Mouse (Mus musculus) limb, embryonic 11.5 days (tissue): ENCODE data around the gene Camsap2. TPM values are rescaled to one million over a fixed set of nuclear protein-coding genes. Genes with fewer than 3 reads are reported as not detected.

ENCODE experiments used
- ATAC-seq: fragments of 200-750 bp; cut with Nextera tagmentation; 2 replicates; pipeline ENCODE4 v1.8.0; 2017; ENCODE audit warnings: low read depth; ENCODE audit not compliant: insufficient number of reproducible peaks, low FRiP score, low TSS enrichment
- DNase-seq: peaks from one replicate; pipeline ENCODE4 v3.0.0-alpha.2; 2015; ENCODE audit warnings: low spot score
- H3K27ac ChIP-seq: fragments of 300-500 bp; sonication (generic); replicated peaks from 2 replicates; pipeline ENCODE4 v1.5.1; 2014; ENCODE audit warnings: low read depth, mild to moderate bottlenecking, low read length
- H3K27me3 ChIP-seq: fragments of 300-500 bp; sonication (generic); 2 replicates; pipeline ENCODE4 v1.6.1; 2014; ENCODE audit warnings: mild to moderate bottlenecking, low read length, mixed read lengths; ENCODE audit not compliant: control insufficient read depth, insufficient read depth
- H3K36me3 ChIP-seq: fragments of 300-500 bp; sonication (generic); 2 replicates; pipeline ENCODE4 v1.6.1; 2014; ENCODE audit warnings: mild to moderate bottlenecking, low read length, moderate library complexity, mixed read lengths; ENCODE audit not compliant: control insufficient read depth, insufficient read depth
- H3K4me1 ChIP-seq: fragments of 300-500 bp; sonication (generic); 2 replicates; pipeline ENCODE4 v1.6.1; 2014; ENCODE audit warnings: low read length, mixed read lengths; ENCODE audit not compliant: control insufficient read depth, insufficient read depth
- H3K4me2 ChIP-seq: fragments of 300-500 bp; sonication (generic); 2 replicates; pipeline ENCODE4 v1.6.1; 2014; ENCODE audit warnings: low read depth, mild to moderate bottlenecking, moderate library complexity; ENCODE audit not compliant: severe bottlenecking
- H3K4me3 ChIP-seq: fragments of 300-500 bp; sonication (generic); 2 replicates; pipeline ENCODE4 v1.5.1; 2014; ENCODE audit warnings: low read depth, low read length
- H3K9ac ChIP-seq: fragments of 300-500 bp; sonication (generic); 2 replicates; pipeline ENCODE4 v1.6.1; 2014; ENCODE audit warnings: mild to moderate bottlenecking, low read length
- H3K9me3 ChIP-seq: fragments of 300-500 bp; sonication (generic); 2 replicates; pipeline ENCODE4 v1.6.1; 2016; ENCODE audit warnings: low read length; ENCODE audit not compliant: control insufficient read depth
- WGBS: fragments of 180-500 bp; shearing (Covaris S2); extraction: QIAGEN DNeasy Blood & Tissue Kit; methylation state at CpG from one replicate; pipeline ENCODE4 v1.1.7; 2014; 5-methylcytosine and 5-hydroxymethylcytosine counted together
- polyA plus RNA-seq: library from polyadenylated mRNA; unstranded; fragments of >200 nt; fragmentation: Nextera tagmentation; extraction: Ambion mirVana; gene quantifications from 2 replicates; pipeline ENCODE4 v1.2.1, GENCODE M21; 2014

Camsap2 gene
- polyA plus RNA-seq, 1 experiment from 2014 or later = 20.6 TPM

DNA sequence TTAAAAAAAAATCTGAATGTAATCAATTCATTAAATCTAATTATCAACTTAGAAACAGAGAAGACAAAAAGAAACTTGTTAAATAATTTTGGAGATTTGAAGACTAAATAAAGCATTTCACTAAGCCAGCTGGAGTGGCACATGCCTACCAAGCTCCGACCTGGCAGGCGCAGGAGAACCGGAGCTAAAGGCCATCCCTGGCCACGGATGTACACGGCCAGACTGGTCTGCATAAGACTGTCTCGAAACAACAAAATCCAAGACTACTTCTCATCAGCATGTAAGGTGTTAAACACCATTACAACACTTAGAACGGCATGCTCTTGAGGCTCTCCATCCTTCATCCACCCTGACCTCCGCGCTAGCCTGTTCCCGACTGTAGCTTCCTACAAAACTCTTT, 11.2 kb downstream of the Camsap2 start:
- H3K4me3 ChIP-seq = no peak overlapping the region
- H3K27me3 ChIP-seq = no peaks in the 10 kb centered on the region
- no peak for ATAC-seq
- no peaks in the 10 kb centered on the region for H3K9me3 ChIP-seq
- 92% methylated on average over 10 of the region's 10 CpGs for WGBS
- no peaks in the 10 kb centered on the region for H3K36me3 ChIP-seq
- DNase-seq = no peak
- H3K9ac ChIP-seq = no peak overlapping the region
- no peaks in the 10 kb centered on the region for H3K4me1 ChIP-seq
- H3K27ac ChIP-seq = no peak overlapping the region
- no peak overlapping the region for H3K4me2 ChIP-seq

DNA sequence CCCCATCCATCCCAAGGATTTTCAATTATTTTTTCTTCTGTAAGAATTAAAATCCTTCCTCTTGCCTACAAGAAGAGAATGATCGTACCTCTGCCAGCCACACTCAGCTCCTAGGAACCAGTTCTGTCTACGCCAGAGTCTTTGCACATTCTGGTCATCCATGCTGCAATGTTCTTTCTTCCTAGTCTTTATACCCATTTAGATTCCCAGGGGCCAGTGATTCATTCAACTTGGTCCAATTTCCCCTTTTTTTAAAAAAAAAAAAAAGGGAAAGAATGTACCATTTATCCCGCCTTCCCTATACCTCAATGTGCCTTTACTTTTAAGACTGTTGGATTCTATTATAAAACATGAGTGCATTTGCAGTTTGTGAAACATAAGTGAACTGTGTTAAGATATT, 12.4 kb downstream of the Camsap2 start:
- ATAC-seq = no peak
- WGBS = 92% methylated on average over 3 of the region's 3 CpGs
- H3K27me3 ChIP-seq = no peaks in the 10 kb centered on the region
- no peaks in the 10 kb centered on the region for H3K36me3 ChIP-seq
- no peak overlapping the region for H3K9ac ChIP-seq
- no peak overlapping the region for H3K4me2 ChIP-seq
- peaks cover 1% of the 10 kb centered on the region for H3K4me1 ChIP-seq
- no peaks in the 10 kb centered on the region for H3K9me3 ChIP-seq
- no peak overlapping the region for H3K4me3 ChIP-seq
- DNase-seq = no peak
- no peak overlapping the region for H3K27ac ChIP-seq

DNA sequence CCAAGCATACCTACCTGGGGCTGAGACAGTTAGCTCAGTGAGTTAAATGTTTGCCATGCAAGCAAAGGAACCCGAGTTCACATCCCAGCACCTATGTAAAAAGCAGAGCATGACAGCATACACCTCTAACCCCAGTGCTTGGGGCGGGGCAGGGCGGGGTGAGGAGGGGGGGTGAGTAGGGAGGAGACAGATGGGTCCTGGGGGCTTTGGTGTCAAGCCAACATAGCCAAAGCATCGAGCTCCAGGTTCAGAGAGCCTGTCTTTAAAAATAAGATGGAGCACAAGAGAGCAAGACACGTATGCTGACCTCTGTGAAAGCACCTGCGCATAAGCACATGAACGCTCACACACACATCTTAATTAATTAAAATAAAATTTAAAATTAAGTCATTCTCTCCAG, 12.8 kb downstream of the Camsap2 start:
- H3K4me1 ChIP-seq = peaks cover 6% of the 10 kb centered on the region
- WGBS = 86% methylated on average over 7 of the region's 7 CpGs
- no peaks in the 10 kb centered on the region for H3K36me3 ChIP-seq
- ATAC-seq (no peak), DNase-seq (no peak)
- no peaks in the 10 kb centered on the region for H3K27me3 ChIP-seq
- H3K9ac ChIP-seq = no peak overlapping the region
- no peak overlapping the region for H3K4me2 ChIP-seq
- H3K27ac ChIP-seq = no peak overlapping the region
- H3K9me3 ChIP-seq = no peaks in the 10 kb centered on the region
- no peak overlapping the region for H3K4me3 ChIP-seq

DNA sequence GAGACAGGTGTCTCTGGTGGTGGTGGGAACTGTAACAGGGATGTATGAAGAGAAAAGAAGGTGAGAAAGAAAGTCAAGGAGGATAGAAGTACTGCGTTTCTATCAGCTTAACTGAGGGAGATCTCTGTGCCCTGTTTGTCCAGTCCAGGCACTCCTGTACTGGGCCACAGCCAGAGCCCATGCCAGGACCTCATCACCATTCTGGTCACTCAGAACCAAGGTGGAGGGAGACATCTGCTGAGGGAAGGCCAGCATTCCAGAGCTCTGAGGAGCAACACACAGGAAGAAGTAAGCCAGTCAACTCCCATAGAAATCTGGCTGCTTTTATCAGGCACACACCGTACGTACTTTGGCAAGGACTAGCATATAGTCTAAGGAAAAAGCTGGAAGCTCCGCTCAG, 14.1 kb downstream of the Camsap2 start:
- no peaks in the 10 kb centered on the region for H3K36me3 ChIP-seq
- ATAC-seq (no peak), DNase-seq (no peak)
- WGBS = 93% methylated on average over 4 of the region's 4 CpGs
- no peaks in the 10 kb centered on the region for H3K9me3 ChIP-seq
- H3K4me3 ChIP-seq = no peak overlapping the region
- no peak overlapping the region for H3K4me2 ChIP-seq
- no peaks in the 10 kb centered on the region for H3K27me3 ChIP-seq
- H3K9ac ChIP-seq = no peak overlapping the region
- no peak overlapping the region for H3K27ac ChIP-seq
- peaks cover 8% of the 10 kb centered on the region for H3K4me1 ChIP-seq

DNA sequence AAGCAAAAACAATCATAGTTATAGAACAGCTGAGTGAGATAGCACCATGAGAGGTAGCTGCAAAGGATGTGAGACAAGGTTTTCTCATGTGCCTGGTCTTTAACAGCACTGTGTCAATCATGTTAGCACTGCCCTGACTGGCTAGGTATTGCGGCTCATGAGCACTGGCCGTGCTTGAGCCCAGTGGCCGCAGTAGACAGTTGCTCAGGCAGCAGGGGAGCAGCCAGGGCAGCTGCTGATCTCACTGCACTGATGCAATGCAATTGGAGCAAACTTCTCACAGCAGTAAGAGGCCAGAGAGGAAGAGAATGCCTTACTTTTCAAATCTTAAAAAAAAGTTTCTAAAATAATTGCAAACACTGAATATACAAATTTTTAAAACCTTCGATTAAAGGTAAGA, 16.5 kb downstream of the Camsap2 start:
- no peak overlapping the region for H3K4me2 ChIP-seq
- no peaks in the 10 kb centered on the region for H3K27me3 ChIP-seq
- no peaks in the 10 kb centered on the region; the same call in 1 of the 2 replicates for H3K36me3 ChIP-seq
- 88% methylated on average over 4 of the region's 4 CpGs for WGBS
- H3K27ac ChIP-seq = no peak overlapping the region
- DNase-seq (no peak), ATAC-seq (no peak)
- no peak overlapping the region for H3K4me3 ChIP-seq
- H3K9me3 ChIP-seq = no peaks in the 10 kb centered on the region
- H3K9ac ChIP-seq = no peak overlapping the region
- peaks cover 13% of the 10 kb centered on the region for H3K4me1 ChIP-seq

DNA sequence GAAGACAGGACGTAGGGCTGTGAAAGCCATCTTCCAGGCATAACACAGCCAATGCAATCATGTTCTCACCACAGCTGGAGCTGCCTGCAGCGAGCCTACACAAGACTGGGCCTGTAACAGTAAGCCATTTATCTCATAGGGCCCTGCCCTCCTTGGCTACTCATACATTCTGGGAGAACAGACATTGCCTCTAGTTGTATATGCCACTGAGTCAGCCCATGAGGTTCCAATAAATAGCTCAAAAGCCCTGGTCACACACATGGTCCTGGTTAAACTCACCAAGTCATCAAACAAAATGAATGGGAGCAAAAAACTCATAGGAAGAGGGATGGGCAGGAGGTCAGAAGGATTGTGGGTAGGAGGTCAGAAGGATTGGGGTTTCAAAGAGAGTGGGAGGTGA, 17.3 kb downstream of the Camsap2 start:
- no peak overlapping the region for H3K9ac ChIP-seq
- H3K9me3 ChIP-seq = no peaks in the 10 kb centered on the region
- peak; percentile 54; the same call in 1 of the 2 replicates for ATAC-seq
- H3K27me3 ChIP-seq = no peaks in the 10 kb centered on the region
- DNase-seq = peak; percentile 53
- no peak overlapping the region for H3K4me3 ChIP-seq
- H3K27ac ChIP-seq = no peak overlapping the region; the same call in 1 of the 2 replicates
- H3K4me2 ChIP-seq = no peak overlapping the region
- WGBS = 13% methylated on average over 2 of the region's 2 CpGs
- peaks cover 13% of the 10 kb centered on the region for H3K4me1 ChIP-seq
- peaks cover 3% of the 10 kb centered on the region; the same call in 1 of the 2 replicates for H3K36me3 ChIP-seq

GRCm38 (mm10) chr1:136327638-136328037, 18.3 kb downstream of the Camsap2 start:
- no peak overlapping the region for H3K27ac ChIP-seq
- peaks cover 5% of the 10 kb centered on the region; the same call in 1 of the 2 replicates for H3K36me3 ChIP-seq
- H3K9me3 ChIP-seq = no peaks in the 10 kb centered on the region
- WGBS = 46% methylated on average over 3 of the region's 3 CpGs
- H3K4me2 ChIP-seq = no peak overlapping the region
- ATAC-seq (no peak), DNase-seq (no peak)
- peaks cover 13% of the 10 kb centered on the region for H3K4me1 ChIP-seq
- no peak overlapping the region for H3K4me3 ChIP-seq
- H3K27me3 ChIP-seq = no peaks in the 10 kb centered on the region
- no peak overlapping the region for H3K9ac ChIP-seq

- Histone ChIP-seq H3K27ac (no peak overlapping the region), H3K4me2 (no peak overlapping the region), H3K9ac (no peak overlapping the region), H3K36me3 (peaks cover 5% of the 10 kb centered on the region; the same call in 1 of the 2 replicates), H3K27me3 (no peaks in the 10 kb centered on the region), H3K4me3 (no peak overlapping the region), H3K4me1 (peaks cover 13% of the 10 kb centered on the region), H3K9me3 (no peaks in the 10 kb centered on the region)
- 9% methylated on average over 4 of the region's 4 CpGs for WGBS
- DNase-seq (peak; percentile 36), ATAC-seq (no peak)
Measured at GRCm38 (mm10) chr1:136325933-136326332, 20.0 kb downstream of the Camsap2 start.

- WGBS = 92% methylated on average over 4 of the region's 4 CpGs
- Histone ChIP-seq H3K9me3 (no peaks in the 10 kb centered on the region), H3K4me2 (no peak overlapping the region), H3K27me3 (no peaks in the 10 kb centered on the region), H3K9ac (no peak overlapping the region), H3K36me3 (peaks cover 5% of the 10 kb centered on the region; the same call in 1 of the 2 replicates), H3K27ac (no peak overlapping the region), H3K4me3 (no peak overlapping the region), H3K4me1 (peaks cover 5% of the 10 kb centered on the region)
- DNase-seq = no peak
- no peak for ATAC-seq
Measured at GRCm38 (mm10) chr1:136322331-136322730, 23.6 kb downstream of the Camsap2 start.
